Mouse (Mus musculus): Measurements from ENCODE around the gene Kctd11.

DNA sequence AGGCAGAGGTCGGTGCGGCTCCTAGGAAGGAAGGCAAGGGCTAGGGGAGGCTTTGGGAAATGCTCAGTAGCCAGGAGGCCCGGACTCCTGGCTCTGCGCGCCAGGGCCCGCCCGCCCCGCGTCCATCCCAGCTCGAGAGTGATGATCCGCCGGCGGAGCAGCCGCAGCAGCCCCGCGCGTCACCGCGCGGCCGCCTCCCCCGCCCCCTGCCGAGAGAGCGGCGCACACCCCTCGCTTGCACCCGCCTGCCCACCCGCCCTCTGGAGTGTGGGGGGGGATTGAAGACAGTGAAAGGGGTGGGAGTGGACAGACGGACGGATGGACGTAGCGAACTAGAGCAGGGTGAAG is 43.6 kb downstream of the Kctd11 start, which contains the start of gene Nlgn2:
- TF ChIP-seq CTCF (IDR thresholded peaks at IDR 0.05; ENCODE audit: insufficient read depth, low read depth, low read length) = no peak
- TF ChIP-seq POLR2A (IDR thresholded peaks at IDR 0.05; ENCODE audit: insufficient read depth, low read depth, low read length) = peak; percentile 74
